Mouse (Mus musculus): ENCODE data around the gene Ttll7. TPM values are rescaled to one million over a fixed set of nuclear protein-coding genes. Genes with fewer than 3 reads are reported as not detected.

Ttll7 gene
- 1.9 and 2.2 TPM in 2 replicates for polyA plus RNA-seq (2012; rRNA removed)

GRCm38 (mm10) chr3:146851966-146852891 is at the start of gene Ttll7:
Gene Ttll7 (plus strand): TSS chr3:146852367.

GRCm38 (mm10) chr3:146812901-146813393 is 39.2 kb upstream of the Ttll7 start, which contains the start of gene Prkacb:
Gene Prkacb (minus strand): TSS chr3:146812990.

Other genes starting within 250 kb of the Ttll7 start
- not detected in 2 replicates for gene Dnase2b, start 236.8 kb upstream of the Ttll7 start, polyA plus RNA-seq (2012; rRNA removed)
- not detected in 2 replicates for gene 4930503B20Rik, start 201.1 kb upstream of the Ttll7 start, polyA plus RNA-seq (2012; rRNA removed)
- not detected in 2 replicates for gene Samd13, start 166.8 kb upstream of the Ttll7 start, polyA plus RNA-seq (2012; rRNA removed)
- 6.3 and 8.5 TPM in 2 replicates for gene Prkacb, start 39.4 kb upstream of the Ttll7 start, polyA plus RNA-seq (2012; rRNA removed)

Data from stomach, adult 2 months (tissue).